Mouse (Mus musculus) MEL (cell line): ENCODE results near the gene Med16. TPM values are rescaled to one million over a fixed set of nuclear protein-coding genes. Genes with fewer than 3 reads are reported as not detected.

Experiments used
- DNase-seq: peaks from one replicate; pipeline ENCODE4 v3.0.0; 2011; ENCODE audit warnings: low read depth, low spot score
- H3K27ac ChIP-seq: 2 replicates; pipeline ENCODE4 v1.5.1; 2012; ENCODE audit warnings: low read depth, mild to moderate bottlenecking, control low read depth, low read length, moderate library complexity; ENCODE audit not compliant: control insufficient read depth
- H3K27me3 ChIP-seq, 2 experiments: fragments of 150-350 bp in 1 of 2; sonication (generic) in 1 of 2; 2 replicates each; pipeline ENCODE4 v1.6.1; 2012; ENCODE audit warnings: low read length in 2 of 2, mild to moderate bottlenecking in 2 of 2, improper control_type of control experiment in 1 of 2, moderate library complexity in 1 of 2; ENCODE audit not compliant: insufficient read depth in 2 of 2, control insufficient read depth in 1 of 2
- H3K36me3 ChIP-seq, 2 experiments: 2 replicates each; pipeline ENCODE4 v1.6.1; 2012 to 2014; ENCODE audit warnings: low read length in 2 of 2, improper control_type of control experiment in 1 of 2, inconsistent platforms in 1 of 2, mild to moderate bottlenecking in 1 of 2; ENCODE audit not compliant: insufficient read depth in 2 of 2, control insufficient read depth in 1 of 2
- H3K4me1 ChIP-seq, 2 experiments: fragments of 150-350 bp in 1 of 2; sonication (generic) in 1 of 2; 2 replicates each; pipeline ENCODE4 v1.6.1; 2012; ENCODE audit warnings: low read length in 2 of 2, improper control_type of control experiment in 1 of 2, mild to moderate bottlenecking in 1 of 2; ENCODE audit not compliant: insufficient read depth in 2 of 2, control insufficient read depth in 1 of 2
- H3K4me3 ChIP-seq, 2 experiments: fragments of 150-350 bp in 1 of 2; sonication (generic) in 1 of 2; 2 replicates each; pipeline ENCODE4 v1.5.1; 2012; ENCODE audit warnings: low read depth in 2 of 2, low read length in 2 of 2, mild to moderate bottlenecking in 2 of 2, moderate library complexity in 2 of 2, control low read depth in 1 of 2, improper control_type of control experiment in 1 of 2; ENCODE audit not compliant: control insufficient read depth in 1 of 2, insufficient read depth in 1 of 2
- H3K79me2 ChIP-seq: 2 replicates; pipeline ENCODE4 v1.6.1; 2012; ENCODE audit warnings: mild to moderate bottlenecking, low read length, moderate library complexity; ENCODE audit not compliant: control insufficient read depth, poor library complexity, insufficient read depth
- H3K9ac ChIP-seq: 2 replicates; pipeline ENCODE4 v1.6.1; 2012; ENCODE audit warnings: low read depth, mild to moderate bottlenecking, control low read depth, low read length, moderate library complexity; ENCODE audit not compliant: control insufficient read depth, poor library complexity, severe bottlenecking
- H3K9me3 ChIP-seq: fragments of 150-350 bp; sonication (generic); replicated peaks from 2 replicates; pipeline ENCODE4 v1.6.1; 2012; ENCODE audit warnings: mild to moderate bottlenecking, low read length, improper control_type of control experiment, moderate library complexity; ENCODE audit not compliant: insufficient read depth
- BHLHE40 ChIP-seq: IDR thresholded peaks from 2 replicates; pipeline ENCODE4 v1.6.1; 2012; ENCODE audit warnings: low read depth, mild to moderate bottlenecking, inconsistent platforms, low read length, improper control_type of control experiment, borderline replicate concordance
- CHD2 ChIP-seq: IDR thresholded peaks from 2 replicates; pipeline ENCODE4 v1.6.1; 2011; ENCODE audit warnings: low read length, improper control_type of control experiment
- CTCF ChIP-seq, 3 experiments: IDR thresholded peaks in 2 of 3; conservative IDR thresholded peaks in 1 of 3; 2 replicates each; pipeline ENCODE4 v1.5.1; 2011 to 2012; ENCODE audit warnings: low read length in 3 of 3, low read depth in 2 of 3, mild to moderate bottlenecking in 2 of 3, improper control_type of control experiment in 1 of 3, inconsistent platforms in 1 of 3, mixed read lengths in 1 of 3, moderate library complexity in 1 of 3; ENCODE audit not compliant: control insufficient read depth in 1 of 3, insufficient read depth in 1 of 3, poor library complexity in 1 of 3, severe bottlenecking in 1 of 3
- HCFC1 ChIP-seq: IDR thresholded peaks from 2 replicates; pipeline ENCODE4 v1.6.1; 2012; ENCODE audit warnings: low read depth, mild to moderate bottlenecking, inconsistent platforms, low read length, improper control_type of control experiment, moderate library complexity
- JUND ChIP-seq: IDR thresholded peaks from 2 replicates; pipeline ENCODE4 v1.6.1; 2011; ENCODE audit warnings: low read depth, mild to moderate bottlenecking, improper control_type of control experiment, low read length
- KAT2A ChIP-seq: conservative IDR thresholded peaks from 2 replicates; pipeline ENCODE4 v1.6.1; 2012; ENCODE audit warnings: low read depth, low read length, improper control_type of control experiment, inconsistent platforms
- MAX ChIP-seq: IDR thresholded peaks from 2 replicates; pipeline ENCODE4 v1.6.1; 2011; ENCODE audit warnings: low read length, improper control_type of control experiment
- MEF2A ChIP-seq: IDR thresholded peaks from 2 replicates; pipeline ENCODE4 v1.6.1; 2014; ENCODE audit warnings: low read depth, mild to moderate bottlenecking, inconsistent platforms, low read length, improper control_type of control experiment; ENCODE audit not compliant: poor library complexity, insufficient replicate concordance, severe bottlenecking; ENCODE audit errors: extremely low read depth
- MYB ChIP-seq: IDR thresholded peaks from 2 replicates; pipeline ENCODE4 v1.6.1; 2011; ENCODE audit warnings: mild to moderate bottlenecking, low read depth, low read length, improper control_type of control experiment
- NRF1 ChIP-seq: IDR thresholded peaks from 2 replicates; pipeline ENCODE4 v1.6.1; 2014; ENCODE audit warnings: low read depth, mild to moderate bottlenecking, inconsistent platforms, low read length, improper control_type of control experiment, moderate library complexity; ENCODE audit not compliant: poor library complexity, insufficient read depth, severe bottlenecking
- POLR2AphosphoS2 ChIP-seq: IDR thresholded peaks from 2 replicates; pipeline ENCODE4 v1.6.1; 2011; ENCODE audit warnings: low read length, improper control_type of control experiment
- RAD21 ChIP-seq: IDR thresholded peaks from 2 replicates; pipeline ENCODE4 v1.6.1; 2011; ENCODE audit warnings: mild to moderate bottlenecking, low read depth, low read length, improper control_type of control experiment
- SIN3A ChIP-seq: IDR thresholded peaks from 2 replicates; pipeline ENCODE4 v1.6.1; 2012; ENCODE audit warnings: low read length, improper control_type of control experiment, inconsistent platforms
- SMC3 ChIP-seq: IDR thresholded peaks from 2 replicates; pipeline ENCODE4 v1.6.1; 2011; ENCODE audit warnings: low read depth, low read length, improper control_type of control experiment
- TAL1 ChIP-seq: IDR thresholded peaks from 2 replicates; pipeline ENCODE4 v1.6.1; 2012; ENCODE audit warnings: mild to moderate bottlenecking, inconsistent platforms, low read length, moderate library complexity, mixed read lengths
- TBP ChIP-seq: IDR thresholded peaks from 2 replicates; pipeline ENCODE4 v1.8.0; 2011; ENCODE audit warnings: low read depth, low read length, improper control_type of control experiment
- UBTF ChIP-seq: IDR thresholded peaks from 2 replicates; pipeline ENCODE4 v1.6.1; 2012; ENCODE audit warnings: low read depth, mild to moderate bottlenecking, inconsistent platforms, low read length, improper control_type of control experiment, moderate library complexity, borderline replicate concordance; ENCODE audit not compliant: insufficient read depth
- USF1 ChIP-seq: IDR thresholded peaks from 2 replicates; pipeline ENCODE4 v1.6.1; 2014; ENCODE audit warnings: low read depth, mild to moderate bottlenecking, inconsistent platforms, low read length, improper control_type of control experiment, moderate library complexity
- USF2 ChIP-seq, 2 experiments: IDR thresholded peaks; 2 replicates each; pipeline ENCODE4 v1.6.1; 2011 to 2012; ENCODE audit warnings: improper control_type of control experiment in 2 of 2, low read length in 2 of 2, borderline replicate concordance in 1 of 2, inconsistent platforms in 1 of 2, low read depth in 1 of 2, mild to moderate bottlenecking in 1 of 2; ENCODE audit not compliant: insufficient read depth in 1 of 2
- ZC3H11A ChIP-seq: IDR thresholded peaks from 2 replicates; pipeline ENCODE4 v1.6.1; 2012; ENCODE audit warnings: low read depth, mild to moderate bottlenecking, inconsistent platforms, low read length, improper control_type of control experiment
- ZKSCAN1 ChIP-seq: IDR thresholded peaks from 2 replicates; pipeline ENCODE4 v1.6.1; 2012; ENCODE audit warnings: low read depth, mild to moderate bottlenecking, inconsistent platforms, low read length, improper control_type of control experiment, moderate library complexity
- ZMIZ1 ChIP-seq: IDR thresholded peaks from 2 replicates; pipeline ENCODE4 v1.6.1; 2012; ENCODE audit warnings: low read depth, mild to moderate bottlenecking, inconsistent platforms, low read length, improper control_type of control experiment, moderate library complexity
- ZNF384 ChIP-seq: IDR thresholded peaks from 2 replicates; pipeline ENCODE4 v1.6.1; 2012; ENCODE audit warnings: low read depth, mild to moderate bottlenecking, inconsistent platforms, low read length, improper control_type of control experiment
- polyA plus RNA-seq, 2 experiments: library from polyadenylated mRNA; stranded (reverse) in 1 of 2; unstranded in 1 of 2; fragments of >175 nt in 1 of 2; fragments of >200 nt in 1 of 2; gene quantifications; 2 replicates each; pipeline versions ENCODE4 v1.2.1 to v1.2.4; 2012; ENCODE audit warnings: low replicate concordance in 2 of 2, low read depth in 1 of 2; ENCODE audit not compliant: insufficient read length in 2 of 2, insufficient read depth in 1 of 2, missing spikeins in 1 of 2
- total RNA-seq: library from RNA; depleted of rRNA; stranded (reverse); fragments of 300-350 nt; gene quantifications from 2 replicates; pipeline ENCODE4 v1.2.3, GENCODE M21; 2012

The Med16 gene
- total and polyA plus RNA-seq, 3 experiments: 17.3 to 41.2 TPM; not detected in 1

DNA sequence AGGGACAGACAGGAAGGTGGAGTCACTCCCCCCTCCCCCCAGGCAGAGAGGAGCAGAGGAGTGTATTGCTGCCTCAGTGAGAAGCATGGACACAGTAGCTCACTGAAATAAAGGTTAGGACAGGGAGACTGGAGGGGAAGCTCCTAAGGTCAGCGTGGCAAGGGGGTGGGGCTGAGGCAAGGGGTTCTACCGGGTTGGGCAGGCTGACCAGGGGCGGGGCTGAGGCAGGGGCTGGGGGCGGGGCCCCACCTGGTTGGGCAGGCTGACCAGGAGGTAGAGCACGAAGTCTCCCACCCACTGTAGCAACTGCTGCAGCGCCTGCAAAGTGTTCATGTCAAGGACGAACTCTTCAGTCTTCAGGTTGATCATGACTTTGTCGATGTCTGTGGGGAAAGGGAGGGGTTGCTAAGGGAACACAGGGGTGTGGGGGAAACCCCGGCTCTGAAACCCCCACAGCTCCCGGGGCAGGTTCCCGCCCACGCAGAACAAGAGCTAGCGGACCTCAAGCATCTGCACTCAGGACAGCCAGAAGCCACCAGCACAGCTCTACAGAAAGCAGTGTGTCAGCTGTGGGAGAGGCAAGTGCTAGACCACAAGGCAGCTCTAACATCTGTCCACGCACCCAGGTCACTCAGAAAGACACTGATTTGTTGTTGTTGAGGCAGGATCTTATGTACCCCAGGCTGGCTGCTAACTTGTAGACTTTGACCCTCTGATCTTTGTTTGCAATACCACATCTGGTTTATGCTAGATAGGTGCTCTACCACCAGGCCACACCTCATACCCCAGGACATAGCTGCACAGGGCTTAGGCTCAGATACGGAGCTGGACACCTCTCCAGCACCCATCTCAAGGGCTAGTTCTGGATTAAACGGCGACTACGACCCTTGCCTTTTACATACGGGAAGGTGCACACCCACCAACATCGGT, 11.1 kb downstream of the Med16 start:
- no peaks in the 10 kb centered on the region for H3K36me3 ChIP-seq

DNA sequence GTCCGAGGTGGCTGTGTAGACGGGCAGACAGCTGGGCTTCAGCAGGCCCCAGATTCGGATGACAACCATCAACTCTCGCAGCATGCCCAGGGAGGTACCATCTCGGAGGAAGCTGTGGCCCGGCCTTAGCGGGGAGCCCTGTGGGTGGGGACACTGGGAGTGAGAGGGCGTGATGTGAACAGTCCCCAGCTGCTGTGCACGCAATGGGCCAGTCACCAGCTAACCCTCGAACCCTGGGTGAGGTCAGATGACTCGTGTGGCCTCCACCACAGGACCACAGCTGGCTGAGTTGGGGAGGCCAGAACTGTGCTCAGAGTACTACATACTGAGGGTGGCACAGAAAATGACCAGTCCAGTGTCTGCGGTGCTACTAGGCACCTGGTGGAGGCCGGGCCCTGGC, 11.9 kb downstream of the Med16 start:
- no peaks in the 10 kb centered on the region for H3K79me2 ChIP-seq
- no peak overlapping the region for H3K4me3 ChIP-seq
- H3K27me3 ChIP-seq: no peaks in the 10 kb centered on the region
- H3K4me1 ChIP-seq: no peaks in the 10 kb centered on the region
- no peak overlapping the region for H3K27ac ChIP-seq
- no peak for DNase-seq
- no peaks in the 10 kb centered on the region for H3K36me3 ChIP-seq
- TF ChIP-seq MAX (no peak), RAD21 (no peak), NRF1 (no peak), MEF2A (no peak), TAL1 (no peak), POLR2AphosphoS2 (no peak), SMC3 (no peak), ZKSCAN1 (no peak), CHD2 (no peak), USF1 (no peak), UBTF (no peak), CTCF (IDR thresholded peaks at IDR 0.05 in 2 of 3, conservative IDR thresholded peaks at IDR 0.05 in 1 of 3; ENCODE audit: control insufficient read depth in 1 of 3, insufficient read depth in 1 of 3, low read depth in 2 of 3, low read length in 3 of 3, poor library complexity in 1 of 3, severe bottlenecking in 1 of 3) (no peak), SIN3A (no peak)
- no peak overlapping the region for H3K9ac ChIP-seq
- H3K9me3 ChIP-seq: no peaks in the 10 kb centered on the region

More for the DNA sequence above, 11.1 kb downstream of the Med16 start:
- Histone ChIP-seq H3K9ac (no peak overlapping the region), H3K27me3 (no peaks in the 10 kb centered on the region), H3K79me2 (no peaks in the 10 kb centered on the region), H3K4me1 (no peaks in the 10 kb centered on the region), H3K9me3 (no peaks in the 10 kb centered on the region), H3K4me3 (no peak overlapping the region), H3K27ac (no peak overlapping the region)
- no peak for DNase-seq
- no peak for TF ChIP-seq HCFC1
- TF ChIP-seq ZNF384: no peak
- no peak for TF ChIP-seq ZC3H11A
- TF ChIP-seq POLR2AphosphoS2: no peak
- no peak for TF ChIP-seq TBP
- TF ChIP-seq USF2 (IDR thresholded peaks at IDR 0.05; ENCODE audit: borderline replicate concordance in 1 of 2, insufficient read depth in 1 of 2, low read depth in 1 of 2, low read length in 2 of 2): no peak
- TF ChIP-seq JUND: no peak
- no peak for TF ChIP-seq BHLHE40
- TF ChIP-seq CTCF (IDR thresholded peaks at IDR 0.05 in 2 of 3, conservative IDR thresholded peaks at IDR 0.05 in 1 of 3; ENCODE audit: control insufficient read depth in 1 of 3, insufficient read depth in 1 of 3, low read depth in 2 of 3, low read length in 3 of 3, poor library complexity in 1 of 3, severe bottlenecking in 1 of 3): no peak
- no peak for TF ChIP-seq KAT2A
- TF ChIP-seq ZKSCAN1: no peak
- no peak for TF ChIP-seq ZMIZ1
- TF ChIP-seq MYB: no peak
- no peak for TF ChIP-seq SMC3
